Mouse (Mus musculus) lung, adult 18-20 months (tissue): ENCODE measurements around the gene Slc9a9.
A peak's percentile ranks its signal among the peaks of the same experiment; 100 is the strongest.

Experiments
- DNase-seq, 2 experiments: peaks; one replicate each; pipeline ENCODE4 v3.0.0; 2022; ENCODE audit warnings: mixed read lengths in 2 of 2

The Slc9a9 gene

GRCm38 (mm10) chr9:94968596-94969120 is 298.9 kb downstream of the Slc9a9 start:
- DNase-seq = no peak

GRCm38 (mm10) chr9:94969131-94969530 is 299.4 kb downstream of the Slc9a9 start:
- DNase-seq = no peak

- no peak for DNase-seq
Measured at GRCm38 (mm10) chr9:94972021-94972420, 302.3 kb downstream of the Slc9a9 start.

DNA sequence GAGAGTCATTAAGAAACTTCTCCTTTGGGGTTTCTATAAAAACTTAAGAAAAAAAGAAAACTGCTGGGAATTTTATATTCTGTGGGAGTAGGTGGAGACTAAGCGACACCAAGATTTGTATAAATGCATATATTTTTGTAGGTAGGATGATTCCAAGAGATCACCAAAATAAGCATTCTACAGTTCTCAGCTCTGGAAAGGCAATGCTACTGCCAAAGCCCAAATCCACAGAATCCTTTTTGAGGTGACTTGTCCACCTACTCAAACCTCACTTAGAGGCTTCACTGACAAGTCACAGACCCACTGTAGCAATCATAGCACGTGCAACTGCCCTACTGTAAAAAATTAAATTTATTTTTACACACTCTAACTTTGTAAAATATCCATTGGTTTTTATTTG is 303.0 kb downstream of the Slc9a9 start:
- no peak for DNase-seq

GRCm38 (mm10) chr9:94976191-94976590 is 306.5 kb downstream of the Slc9a9 start:
- DNase-seq = no peak

DNA sequence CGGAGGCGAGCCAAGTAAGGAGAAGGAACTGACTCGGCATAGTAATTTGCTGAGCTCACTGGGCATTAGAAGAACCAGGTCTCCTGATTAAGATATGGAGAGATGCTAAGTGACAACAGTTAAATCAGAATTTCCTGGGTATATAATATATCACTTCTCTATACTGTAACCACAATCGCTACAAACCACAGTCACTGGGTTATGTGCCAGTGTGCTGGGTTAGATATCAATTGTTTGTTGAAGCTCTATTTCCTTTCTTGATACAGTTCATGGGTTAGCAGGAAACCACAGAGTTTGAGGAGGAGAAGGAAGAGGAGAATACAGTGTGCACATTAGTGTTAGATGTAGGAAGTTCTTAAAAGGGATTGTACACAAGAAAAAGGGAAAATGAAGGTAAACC is 323.9 kb downstream of the Slc9a9 start:
- DNase-seq = no peak

- DNase-seq = no peak
Measured at GRCm38 (mm10) chr9:95020136-95020706, 350.5 kb downstream of the Slc9a9 start.

GRCm38 (mm10) chr9:95034140-95034970 is 364.6 kb downstream of the Slc9a9 start:
- no peak for DNase-seq

GRCm38 (mm10) chr9:95036209-95036608 is 366.5 kb downstream of the Slc9a9 start:
- no peak for DNase-seq

GRCm38 (mm10) chr9:95042420-95042819 is 372.7 kb downstream of the Slc9a9 start:
- DNase-seq = no peak

DNA sequence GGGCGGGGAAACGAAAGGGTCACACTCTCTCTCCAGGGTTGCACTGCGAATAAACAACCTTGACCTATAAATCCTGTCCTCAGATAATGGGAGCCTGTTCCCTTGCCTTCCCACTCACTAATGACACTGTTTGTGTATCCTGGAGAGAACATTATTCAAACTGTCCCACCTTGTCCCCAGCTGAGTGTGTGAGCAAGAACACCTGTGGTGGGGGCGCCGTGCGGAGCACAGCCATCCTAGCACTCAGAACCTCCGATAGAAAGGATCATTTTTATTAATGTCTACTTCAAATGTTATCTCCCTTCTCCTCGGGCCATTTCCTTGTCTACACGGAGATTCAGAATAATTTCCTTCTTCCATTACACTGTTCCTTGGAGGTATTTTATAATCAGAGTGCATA is 382.5 kb downstream of the Slc9a9 start:
- no peak for DNase-seq

- DNase-seq = no peak
Measured at GRCm38 (mm10) chr9:95053183-95053582, 383.5 kb downstream of the Slc9a9 start.

DNA sequence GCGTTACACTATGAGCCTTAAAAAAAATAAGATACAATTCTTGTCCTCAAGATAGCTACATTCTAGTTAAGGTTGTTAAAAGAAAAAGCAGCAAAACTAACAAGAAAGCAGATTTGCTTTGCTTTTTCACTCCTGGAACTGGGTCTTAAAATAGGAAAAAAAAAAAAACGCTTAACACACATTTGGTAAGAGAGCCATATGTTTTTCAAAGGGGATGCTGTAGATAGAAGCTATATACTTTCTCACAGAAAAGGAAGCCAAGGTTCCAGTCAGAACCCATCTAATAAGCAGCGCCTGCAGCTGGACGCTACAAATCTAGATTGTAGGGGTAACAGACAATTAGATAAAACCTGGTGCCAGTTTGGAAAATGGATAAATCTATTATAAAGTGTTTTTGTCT is 386.1 kb downstream of the Slc9a9 start:
- no peak for DNase-seq

DNA sequence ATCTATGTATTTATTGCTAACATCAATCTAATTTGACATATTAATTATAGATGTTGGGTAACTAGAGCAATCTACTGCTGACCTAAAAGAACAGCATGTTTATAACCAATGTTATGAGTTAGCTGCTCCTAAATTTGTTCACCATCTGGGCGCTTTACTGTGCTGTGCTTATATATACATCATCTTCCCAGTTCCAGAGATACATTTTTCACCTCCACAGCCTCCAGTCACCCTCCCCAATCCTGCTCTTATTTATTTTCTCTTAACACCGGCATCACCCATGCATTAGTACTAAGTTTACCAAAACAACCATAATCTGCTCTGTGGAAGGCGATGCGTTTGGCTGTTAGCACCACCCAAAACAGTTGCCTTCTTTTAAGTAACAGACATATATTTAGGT is 391.0 kb downstream of the Slc9a9 start:
- DNase-seq = no peak

DNA sequence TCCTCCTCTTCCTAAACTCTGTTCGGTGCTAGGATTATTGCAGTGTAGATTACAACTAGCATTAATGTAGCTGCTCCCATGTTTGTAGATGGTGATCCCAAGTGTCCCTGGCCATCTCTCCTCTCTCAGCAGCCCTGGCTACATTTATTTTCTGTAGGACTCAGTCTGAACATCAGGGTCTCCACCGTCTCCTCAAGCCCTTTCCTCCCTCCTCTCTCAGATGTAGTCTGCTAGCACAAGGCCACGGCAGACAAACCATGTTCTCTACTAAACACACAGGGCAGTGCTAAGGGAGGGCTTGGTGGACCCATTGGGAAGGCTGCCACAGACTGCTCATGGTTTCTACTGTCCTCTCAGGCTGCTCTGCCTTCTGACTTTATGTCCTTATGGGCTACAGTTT is 397.3 kb downstream of the Slc9a9 start:
- DNase-seq = no peak

- DNase-seq = no peak
Measured at GRCm38 (mm10) chr9:95068466-95068865, 398.8 kb downstream of the Slc9a9 start.

GRCm38 (mm10) chr9:95070832-95071519 is 401.3 kb downstream of the Slc9a9 start:
- no peak for DNase-seq

DNA sequence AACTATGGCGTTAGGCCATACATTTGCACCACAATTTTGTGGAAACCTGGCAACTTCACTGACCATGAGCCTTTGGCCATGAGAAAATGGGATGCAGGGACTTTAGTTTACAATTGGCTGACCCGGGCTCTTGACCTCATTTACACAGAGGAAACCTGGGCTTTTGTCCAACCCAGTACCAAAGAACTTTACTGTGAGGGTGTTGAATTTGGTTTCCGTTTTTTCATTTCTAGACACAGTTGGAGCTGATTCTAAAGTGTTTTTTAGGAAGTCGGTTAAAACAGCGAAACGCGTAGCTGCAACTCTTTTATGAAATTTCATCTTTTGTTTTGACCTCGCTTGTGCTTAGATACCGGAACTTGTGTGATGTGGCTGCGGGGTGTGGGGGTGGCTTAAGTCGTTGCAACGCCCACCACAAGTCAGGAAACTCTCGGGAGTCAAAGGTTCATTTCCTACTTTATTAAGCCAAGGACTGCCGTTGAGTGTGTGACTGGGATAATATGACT is 402.8 kb downstream of the Slc9a9 start:
- DNase-seq = peak; percentile 21 to 28

- no peak for DNase-seq
Measured at GRCm38 (mm10) chr9:95073691-95074090, 404.0 kb downstream of the Slc9a9 start.

DNA sequence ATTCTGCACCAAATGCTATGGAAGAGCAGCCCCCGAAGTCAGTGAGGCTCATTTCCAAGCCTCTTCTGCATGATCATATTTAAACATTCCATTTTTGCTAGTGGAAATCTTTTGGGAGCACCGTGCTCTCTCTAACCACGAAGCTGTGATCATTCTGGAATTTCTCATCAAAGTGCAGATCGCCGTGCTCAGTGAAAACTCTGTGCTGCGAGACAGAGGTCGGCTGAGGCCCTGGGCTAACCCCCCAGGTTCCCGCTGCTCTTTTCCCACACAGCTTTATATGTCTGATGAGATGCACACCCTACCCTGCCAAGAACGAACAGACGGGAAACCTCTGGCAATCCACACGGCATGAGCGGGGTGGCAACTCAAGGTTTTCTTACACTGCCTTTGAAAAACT is 406.1 kb downstream of the Slc9a9 start:
- no peak for DNase-seq

DNA sequence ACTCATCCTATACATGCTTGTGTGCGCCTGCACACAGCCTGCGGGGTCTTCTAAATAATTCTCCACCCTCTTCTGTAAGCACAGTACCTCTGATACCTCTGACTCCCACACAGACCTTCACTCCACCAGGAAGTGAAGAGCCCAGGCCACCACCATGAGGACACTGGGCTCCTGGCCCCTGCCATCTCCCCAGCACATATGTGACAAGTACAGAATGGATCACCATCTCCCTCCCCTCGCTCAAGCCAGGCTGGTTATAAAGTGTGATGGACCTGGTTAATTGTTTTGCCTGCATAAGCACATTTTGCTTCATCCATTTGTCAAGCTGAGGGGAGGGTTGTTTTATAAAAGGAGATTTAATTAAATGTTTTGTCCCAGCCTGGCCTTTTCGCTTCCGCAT is 408.2 kb downstream of the Slc9a9 start:
- DNase-seq = no peak

GRCm38 (mm10) chr9:95078626-95079025 is 408.9 kb downstream of the Slc9a9 start:
- no peak for DNase-seq

DNA sequence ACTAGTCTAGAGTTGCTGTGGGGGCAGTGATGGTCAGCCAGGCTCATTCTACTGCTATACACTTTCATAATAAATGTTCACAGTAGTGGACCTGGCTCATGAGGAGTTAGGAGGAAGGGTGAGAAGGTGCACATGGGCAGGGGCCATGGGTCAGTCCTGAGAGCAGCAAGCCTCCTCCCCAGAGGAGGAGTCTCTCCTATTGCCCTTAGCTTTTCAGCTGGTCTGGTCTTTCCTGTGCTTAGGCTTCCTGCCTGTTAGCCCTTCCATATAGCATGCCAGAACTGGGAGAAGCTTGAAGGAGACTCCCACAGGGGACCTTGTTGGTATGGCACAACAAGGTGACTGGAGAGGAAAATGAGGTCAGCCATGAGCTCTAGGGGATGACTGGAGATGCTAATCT is 410.2 kb downstream of the Slc9a9 start:
- DNase-seq = no peak
